Mouse (Mus musculus) erythroblast, embryonic 14.5 days (primary cell): ENCODE measurements around the gene Coro2a.

Experiments
- GATA1 ChIP-seq: IDR thresholded peaks from 2 replicates; pipeline ENCODE4 v1.6.1; 2012; ENCODE audit warnings: low read length, inconsistent platforms, mixed read lengths
- TAL1 ChIP-seq: IDR thresholded peaks from 3 replicates; pipeline ENCODE4 v1.6.1; 2012; ENCODE audit warnings: low read length, inconsistent platforms, mixed read lengths

DNA sequence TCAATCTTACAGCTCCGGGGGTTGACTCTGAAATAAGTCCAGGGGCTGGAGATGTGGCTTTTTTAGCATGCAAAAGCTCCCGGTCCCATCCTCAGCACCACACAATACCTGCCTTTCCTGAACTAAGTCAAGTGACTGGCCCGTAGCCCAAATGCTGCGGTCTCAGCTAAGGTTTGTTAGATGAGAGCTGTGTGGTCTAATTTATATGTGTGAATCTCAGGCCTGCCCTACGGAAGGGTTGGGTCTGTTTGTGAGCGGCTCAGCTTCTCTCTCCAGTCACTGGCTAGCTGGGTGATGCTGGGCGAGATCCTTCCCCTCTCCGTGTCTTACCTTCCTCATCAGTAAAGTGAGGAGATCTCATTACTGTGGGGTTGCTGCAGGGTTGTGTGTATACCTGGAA lies 33.8 kb downstream of the Coro2a start:
- TF ChIP-seq TAL1 (no peak), GATA1 (no peak)
